Mouse (Mus musculus) CH12.LX (cell line): ENCODE measurements at regions not wholly inside any gene's neighbourhood (a gene's known extent, or its start where the extent isn't known, plus 50 kb on each side); places are given as distances from the start of the nearest gene placed in this dataset.

ENCODE experiments used
- DNase-seq: peaks from one replicate; pipeline ENCODE4 v3.0.0-alpha.2; 2013; ENCODE audit errors: extremely low read depth
- H3K27ac ChIP-seq: 2 replicates; pipeline ENCODE4 v1.5.1; 2012; ENCODE audit warnings: low read depth, mild to moderate bottlenecking, control low read depth, moderate library complexity; ENCODE audit not compliant: insufficient read depth
- H3K27me3 ChIP-seq: replicated peaks from 2 replicates; pipeline ENCODE3; 2012; ENCODE audit warnings: inconsistent platforms
- H3K36me3 ChIP-seq, 2 experiments: replicated peaks in 1 of 2; 2 replicates each; pipeline versions ENCODE3 to v1.6.1; 2012; ENCODE audit warnings: inconsistent platforms in 1 of 2, low read length in 1 of 2, mild to moderate bottlenecking in 1 of 2, mixed read lengths in 1 of 2, moderate library complexity in 1 of 2; ENCODE audit not compliant: control insufficient read depth in 1 of 2, insufficient read depth in 1 of 2
- H3K4me1 ChIP-seq, 2 experiments: 2 replicates each; pipeline ENCODE4 v1.6.1; 2012; ENCODE audit warnings: inconsistent platforms in 1 of 2, moderate library complexity in 1 of 2; ENCODE audit not compliant: insufficient read depth in 2 of 2, control insufficient read depth in 1 of 2
- H3K4me2 ChIP-seq: 2 replicates; pipeline ENCODE4 v1.6.1; 2012; ENCODE audit warnings: low read depth, mild to moderate bottlenecking, control low read depth; ENCODE audit not compliant: poor library complexity, insufficient read depth, severe bottlenecking
- H3K4me3 ChIP-seq, 3 experiments: fragments of 150-350 bp in 1 of 3; sonication (generic) in 1 of 3; replicated peaks in 1 of 3; 2 replicates each; pipeline versions ENCODE3 to v1.5.1; 2011 to 2012; ENCODE audit warnings: low read depth in 2 of 3, low read length in 2 of 3, mild to moderate bottlenecking in 2 of 3, moderate library complexity in 2 of 3, control low read depth in 1 of 3, improper control_type of control experiment in 1 of 3, inconsistent platforms in 1 of 3, mixed read lengths in 1 of 3; ENCODE audit not compliant: poor library complexity in 1 of 3
- H3K79me2 ChIP-seq: replicated peaks from 2 replicates; pipeline ENCODE4 v1.6.1; 2012; ENCODE audit warnings: mild to moderate bottlenecking, moderate library complexity; ENCODE audit not compliant: control insufficient read depth, poor library complexity, insufficient read depth, severe bottlenecking; ENCODE audit errors: extremely low read depth
- H3K9ac ChIP-seq: 2 replicates; pipeline ENCODE4 v1.6.1; 2012; ENCODE audit warnings: low read depth, mild to moderate bottlenecking, control low read depth, moderate library complexity; ENCODE audit not compliant: insufficient read depth
- H3K9me3 ChIP-seq: replicated peaks from 2 replicates; pipeline ENCODE3; 2012; ENCODE audit warnings: low read length, inconsistent platforms, mixed read lengths
- BHLHE40 ChIP-seq: IDR thresholded peaks from 2 replicates; pipeline ENCODE4 v1.6.1; 2011; ENCODE audit warnings: mild to moderate bottlenecking, low read depth, low read length, improper control_type of control experiment
- CHD1 ChIP-seq: IDR thresholded peaks from 2 replicates; pipeline ENCODE4 v1.6.1; 2012; ENCODE audit warnings: low read depth, low read length, improper control_type of control experiment, inconsistent platforms
- ELF1 ChIP-seq: IDR thresholded peaks from 2 replicates; pipeline ENCODE4 v1.6.1; 2014; ENCODE audit warnings: low read depth, mild to moderate bottlenecking, inconsistent platforms, low read length, improper control_type of control experiment
- ETS1 ChIP-seq: conservative IDR thresholded peaks from 2 replicates; pipeline ENCODE4 v1.6.1; 2012; ENCODE audit warnings: low read depth, mild to moderate bottlenecking, inconsistent platforms, low read length, improper control_type of control experiment, moderate library complexity
- GABPA ChIP-seq: IDR thresholded peaks from 2 replicates; pipeline ENCODE4 v1.6.1; 2012; ENCODE audit warnings: low read depth, low read length, improper control_type of control experiment, inconsistent platforms; ENCODE audit not compliant: insufficient replicate concordance
- HCFC1 ChIP-seq: IDR thresholded peaks from 2 replicates; pipeline ENCODE4 v1.6.1; 2012; ENCODE audit warnings: low read depth, mild to moderate bottlenecking, inconsistent platforms, low read length, improper control_type of control experiment
- KAT2A ChIP-seq: IDR thresholded peaks from 2 replicates; pipeline ENCODE4 v1.6.1; 2012; ENCODE audit warnings: low read length, improper control_type of control experiment, inconsistent platforms; ENCODE audit not compliant: insufficient replicate concordance
- MEF2A ChIP-seq: IDR thresholded peaks from 2 replicates; pipeline ENCODE4 v1.6.1; 2014; ENCODE audit warnings: low read depth, mild to moderate bottlenecking, inconsistent platforms, low read length, improper control_type of control experiment, borderline replicate concordance
- MXI1 ChIP-seq: IDR thresholded peaks from 2 replicates; pipeline ENCODE4 v1.6.1; 2011; ENCODE audit warnings: mild to moderate bottlenecking, low read depth, low read length, improper control_type of control experiment
- POLR2AphosphoS2 ChIP-seq: IDR thresholded peaks from 2 replicates; pipeline ENCODE4 v1.6.1; 2011; ENCODE audit warnings: low read depth, low read length, improper control_type of control experiment
- RAD21 ChIP-seq: IDR thresholded peaks from 2 replicates; pipeline ENCODE4 v1.6.1; 2011; ENCODE audit warnings: low read depth, mild to moderate bottlenecking, low read length, improper control_type of control experiment, moderate library complexity
- SIN3A ChIP-seq: IDR thresholded peaks from 2 replicates; pipeline ENCODE4 v1.6.1; 2012; ENCODE audit warnings: low read length, improper control_type of control experiment, inconsistent platforms
- SMC3 ChIP-seq: IDR thresholded peaks from 2 replicates; pipeline ENCODE4 v1.6.1; 2011; ENCODE audit warnings: low read depth, low read length, improper control_type of control experiment
- TCF12 ChIP-seq: IDR thresholded peaks from 2 replicates; pipeline ENCODE4 v1.6.1; 2014; ENCODE audit warnings: low read depth, mild to moderate bottlenecking, inconsistent platforms, low read length, improper control_type of control experiment
- UBTF ChIP-seq: IDR thresholded peaks from 2 replicates; pipeline ENCODE4 v1.6.1; 2012; ENCODE audit warnings: low read depth, mild to moderate bottlenecking, inconsistent platforms, low read length, improper control_type of control experiment, moderate library complexity
- dilution Hi-C: fragments of 300-500 bp; cut with MboI; formaldehyde crosslinking; loops from 2 replicates; pipeline ENCODE4 v1.14.3; 2020; ENCODE audit warnings: low sequenced_read_pairs; ENCODE audit not compliant: extremely low pct_unique_long_range_greater_than_20kb, extremely low pct_ligation_motif_present
- in situ Hi-C: fragments of 300-500 bp; cut with MboI; formaldehyde crosslinking; loops from 3 replicates; pipeline ENCODE4 v1.14.3; 2019; ENCODE audit warnings: low sequenced_read_pairs, low pct_ligation_motif_present, low pct_unique_long_range_greater_than_20kb, mixed read lengths

- in situ Hi-C loops (loop anchor here (25.0 kb wide), 3 partner anchors 617 to 1842 kb away; partner anchors contain the start of gene Nrp2), dilution Hi-C loops (no loop called here)
- H3K4me1 ChIP-seq = peaks cover 11 to 40% of the 10 kb centered on the region in 2 experiments; a peak in 3 of 4 replicates
These were observed 167.8 kb downstream of the Icos start for GRCm38 (mm10) chr1:61145572-61145971.

GRCm38 (mm10) chr1:61146222-61146723 is 168.5 kb downstream of the Icos start:
- dilution Hi-C loops (no loop called here), in situ Hi-C loops (loop anchor here (25.0 kb wide), 3 partner anchors 616 to 1841 kb away; partner anchors contain the start of gene Nrp2)
- Histone ChIP-seq H3K79me2 (no peaks in the 10 kb centered on the region), H3K36me3 (no peaks in the 10 kb centered on the region), H3K9me3 (no peaks in the 10 kb centered on the region), H3K4me3 (no peak overlapping the region), H3K4me1 (peaks cover 8 to 33% of the 10 kb centered on the region in 2 experiments; a peak in 3 of 4 replicates), H3K27ac (no peak overlapping the region), H3K27me3 (no peaks in the 10 kb centered on the region), H3K9ac (no peak overlapping the region), H3K4me2 (no peak overlapping the region)
- TF ChIP-seq SIN3A = no peak
- no peak for TF ChIP-seq GABPA
- TF ChIP-seq HCFC1 = no peak
- no peak for TF ChIP-seq ELF1
- no peak for TF ChIP-seq MXI1
- TF ChIP-seq UBTF = no peak
- no peak for TF ChIP-seq CHD1
- no peak for TF ChIP-seq RAD21
- TF ChIP-seq MEF2A = no peak
- TF ChIP-seq BHLHE40 = no peak
- DNase-seq = no peak

More at GRCm38 (mm10) chr1:61145572-61145971, 167.8 kb downstream of the Icos start:
- no peak overlapping the region for H3K4me2 ChIP-seq
- no peaks in the 10 kb centered on the region for H3K79me2 ChIP-seq
- DNase-seq = no peak
- no peak for TF ChIP-seq RAD21
- TF ChIP-seq ETS1 = no peak
- TF ChIP-seq UBTF = no peak
- no peak for TF ChIP-seq CHD1
- TF ChIP-seq SMC3 = no peak
- TF ChIP-seq POLR2AphosphoS2 = no peak
- TF ChIP-seq GABPA = no peak
- TF ChIP-seq KAT2A = no peak
- TF ChIP-seq TCF12 = no peak
- H3K27ac ChIP-seq = no peak overlapping the region
- H3K9me3 ChIP-seq = no peaks in the 10 kb centered on the region
- no peaks in the 10 kb centered on the region for H3K27me3 ChIP-seq
- H3K9ac ChIP-seq = no peak overlapping the region
- H3K4me3 ChIP-seq = no peak overlapping the region
- no peaks in the 10 kb centered on the region for H3K36me3 ChIP-seq
